Mouse (Mus musculus): ENCODE measurements at regions not wholly inside any gene's neighbourhood (a gene's known extent, or its start where the extent isn't known, plus 50 kb on each side); places are given as distances from the start of the nearest gene placed in this dataset.
A peak's percentile ranks its signal among the peaks of the same experiment; 100 is the strongest.

DNA sequence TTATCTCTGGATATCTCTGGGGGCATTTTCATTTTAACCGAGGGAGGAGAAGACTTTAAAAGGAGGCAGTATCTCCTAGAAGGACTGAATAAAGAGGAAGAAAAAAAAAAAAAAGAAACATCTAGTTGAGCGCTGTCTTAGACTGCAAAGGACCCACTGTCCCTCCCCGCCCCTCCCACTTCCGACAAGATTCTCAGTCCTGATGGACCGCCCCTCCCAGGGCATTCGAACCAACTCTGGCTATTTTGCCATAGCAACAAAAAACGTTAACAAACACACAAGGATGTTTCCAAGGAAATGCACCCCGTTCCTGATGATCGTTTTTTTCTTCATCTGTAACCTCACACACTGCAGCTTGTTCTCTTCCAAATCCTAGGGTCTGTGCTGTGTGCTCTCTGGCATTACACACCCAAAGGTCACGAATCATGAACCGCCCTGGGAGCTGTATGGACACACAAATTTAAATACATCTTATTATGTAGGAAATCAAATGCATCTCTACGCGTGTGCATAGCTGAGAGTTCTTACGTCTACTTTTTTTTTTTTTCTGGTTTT, 75.8 kb downstream of the Rnd3 start:
- no peak for DNase-seq (ENCODE audit: low spot score)

DNA sequence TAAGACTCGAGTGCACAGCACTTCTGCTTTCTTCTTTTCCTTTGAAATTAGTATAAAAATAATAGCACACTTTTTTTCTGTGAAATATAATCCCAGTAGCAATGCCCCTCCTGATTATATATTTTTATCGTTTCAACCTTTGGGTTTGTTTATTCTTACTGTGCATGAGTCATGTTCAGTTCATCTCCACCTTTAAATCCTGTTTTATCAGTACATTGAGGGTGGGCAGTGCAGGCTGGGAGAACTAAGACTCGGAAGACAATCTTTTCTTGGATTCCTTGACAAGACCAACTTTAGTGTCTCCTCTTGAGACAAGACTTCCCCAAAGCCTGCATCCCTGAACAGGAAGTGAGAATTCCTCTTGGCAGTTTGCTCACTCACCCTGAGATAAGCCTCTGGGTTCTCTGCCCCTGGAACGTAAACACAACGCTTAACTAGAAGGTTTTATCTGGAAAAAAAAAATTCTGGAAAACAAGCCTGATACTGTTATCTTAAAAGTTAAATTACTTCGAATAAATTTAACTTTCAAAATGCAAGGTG, 76.5 kb downstream of the Rnd3 start:
- DNase-seq (ENCODE audit: low spot score): no peak

- DNase-seq (ENCODE audit: low spot score): no peak
These were observed 78.0 kb downstream of the Rnd3 start for GRCm38 (mm10) chr2:51070902-51071301.

DNA sequence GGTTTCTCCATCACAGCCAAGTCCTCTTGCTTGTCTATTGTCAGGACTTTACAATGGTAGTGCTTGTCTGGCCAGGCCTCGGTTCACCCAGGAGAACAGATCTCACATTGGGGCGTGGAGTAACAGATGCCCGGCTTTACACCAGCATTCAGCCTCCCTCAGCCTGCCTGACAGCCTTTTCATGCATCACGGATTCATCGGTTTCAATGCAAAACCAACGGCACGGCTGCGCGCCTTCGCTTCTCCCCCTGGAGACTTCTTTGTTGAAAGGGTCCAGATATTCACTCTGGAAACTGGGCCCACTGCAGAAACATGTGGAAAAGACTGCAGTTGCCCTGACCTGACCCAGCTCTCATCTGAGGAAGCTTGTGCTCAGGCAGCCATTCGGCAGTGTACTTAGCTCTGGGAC, 82.5 kb downstream of the Rnd3 start:
- DNase-seq (ENCODE audit: low spot score): no peak

DNA sequence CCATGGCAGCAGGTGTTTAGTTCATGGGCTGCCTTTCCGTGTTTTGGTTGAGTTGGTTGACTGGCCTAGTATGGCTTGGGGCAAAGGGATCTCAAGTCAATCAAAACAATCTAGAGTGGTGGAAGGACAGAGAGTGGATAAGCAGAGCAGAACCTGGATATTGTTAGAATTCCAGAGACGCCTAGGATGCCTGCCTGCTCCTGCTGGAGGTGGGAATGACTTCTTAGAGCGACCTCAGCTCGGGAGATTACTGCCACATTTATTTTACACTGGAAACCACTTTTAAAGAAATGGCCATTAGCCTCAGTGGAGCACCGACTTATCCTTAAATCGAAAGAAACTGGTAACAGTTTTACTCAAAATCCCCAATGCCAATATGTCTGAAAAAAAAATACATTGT, 83.1 kb downstream of the Rnd3 start:
- no peak for DNase-seq (ENCODE audit: low spot score)

DNA sequence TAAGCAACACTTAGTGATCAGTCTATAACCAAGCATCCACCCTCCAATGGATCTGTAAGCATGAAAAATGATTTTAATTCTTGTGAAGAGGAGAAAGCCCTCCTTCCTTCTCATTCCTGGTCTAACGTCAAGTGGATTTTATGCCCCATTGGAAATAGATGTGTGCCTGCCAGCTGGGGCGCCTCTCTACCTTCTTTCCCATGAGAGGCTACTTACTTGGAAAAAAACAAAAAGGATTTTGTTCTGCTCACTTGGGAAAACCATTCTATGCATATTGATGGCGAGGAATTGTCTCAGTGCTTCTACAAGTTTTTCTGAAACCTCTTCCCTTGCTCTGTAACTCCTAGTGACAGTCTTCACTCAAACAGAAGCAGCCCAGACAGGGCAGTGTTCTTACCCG, 84.1 kb downstream of the Rnd3 start:
- DNase-seq (ENCODE audit: low spot score): no peak

GRCm38 (mm10) chr2:51062049-51062448, 86.9 kb downstream of the Rnd3 start:
- no peak for DNase-seq (ENCODE audit: low spot score)

GRCm38 (mm10) chr2:51058158-51058557, 90.8 kb downstream of the Rnd3 start:
- no peak for DNase-seq (ENCODE audit: low spot score)

DNA sequence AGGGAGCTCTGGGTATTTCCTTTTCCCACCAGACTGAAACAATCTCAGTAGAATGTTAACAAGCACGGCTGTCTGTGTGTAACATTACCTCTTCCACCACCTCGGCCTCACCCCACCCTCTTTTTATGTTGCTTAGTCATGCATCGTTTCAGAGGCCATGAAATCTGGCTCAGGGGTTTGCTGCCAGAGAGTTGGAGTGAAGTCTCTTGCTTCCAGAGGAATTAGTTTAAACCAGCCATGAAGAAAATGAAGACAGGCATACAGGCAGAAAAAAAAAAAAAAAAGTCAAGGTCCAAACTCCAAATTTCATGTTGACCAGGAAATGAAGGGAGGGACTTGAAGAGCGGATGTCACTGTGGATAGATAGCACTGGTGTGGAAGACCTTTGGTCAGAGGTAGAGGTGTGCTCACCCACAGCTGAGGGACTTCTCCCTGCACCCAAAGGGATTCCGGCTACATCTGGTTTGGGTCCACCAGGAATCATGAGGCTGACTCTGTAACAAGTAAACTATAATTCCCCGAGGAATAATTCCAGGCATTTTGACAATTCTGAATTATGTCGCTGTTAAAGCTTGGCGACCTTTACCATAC, 92.7 kb downstream of the Rnd3 start:
- no peak for DNase-seq (ENCODE audit: low spot score)

GRCm38 (mm10) chr2:51055339-51055738, 93.6 kb downstream of the Rnd3 start:
- no peak for DNase-seq (ENCODE audit: low spot score)

DNA sequence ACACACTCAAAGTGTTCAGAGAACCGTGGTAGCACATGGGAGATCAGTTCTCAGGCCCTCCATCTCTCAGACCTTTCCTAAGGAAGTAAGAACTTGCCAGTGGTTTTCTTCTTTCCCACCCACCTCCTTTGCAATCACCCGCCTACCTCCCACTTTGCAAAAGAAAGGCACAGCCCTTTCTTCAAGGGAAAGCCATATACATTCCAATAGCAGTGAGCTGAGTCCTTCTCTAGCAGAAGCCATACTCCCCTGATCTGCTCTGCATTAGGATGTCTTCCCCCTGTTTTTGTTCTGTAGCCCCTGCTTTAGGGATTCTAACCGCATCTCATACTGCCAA, 99.1 kb downstream of the Rnd3 start:
- no peak for DNase-seq (ENCODE audit: low spot score)

DNA sequence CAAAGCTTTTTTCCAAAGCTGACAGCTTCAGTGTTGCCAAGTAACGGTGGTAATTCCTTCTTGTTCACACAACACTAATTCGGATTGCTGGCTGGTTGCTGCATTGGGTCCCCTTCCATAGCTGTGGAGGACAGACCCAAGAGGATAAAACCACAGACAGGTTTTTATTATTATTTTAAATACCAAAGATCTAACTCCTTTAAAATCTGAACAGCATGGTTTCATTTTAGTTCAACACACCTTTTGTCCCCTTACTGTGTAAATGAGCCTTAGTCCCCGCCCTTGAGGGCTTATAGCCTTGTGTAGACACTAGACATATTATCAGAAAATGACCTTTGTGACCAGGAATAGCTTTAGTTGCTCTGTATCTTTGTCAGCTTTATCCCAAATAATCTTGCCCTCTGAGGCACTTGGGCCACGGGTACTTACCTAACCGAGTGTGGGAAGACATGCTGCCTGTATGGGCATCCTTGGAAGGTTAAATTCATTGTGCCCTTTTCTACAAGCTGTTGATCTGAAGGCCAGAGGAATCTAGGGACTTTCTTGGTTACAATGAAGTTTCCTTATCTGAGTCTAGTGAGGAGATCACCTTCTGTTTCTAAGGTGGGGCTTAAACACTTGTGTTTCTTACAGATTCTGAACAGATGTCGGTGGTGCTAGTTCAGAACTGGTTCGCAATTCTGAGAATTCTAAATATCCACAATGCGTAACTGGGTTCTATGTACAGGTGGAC, 99.6 kb downstream of the Rnd3 start:
- DNase-seq (ENCODE audit: low spot score): no peak

DNA sequence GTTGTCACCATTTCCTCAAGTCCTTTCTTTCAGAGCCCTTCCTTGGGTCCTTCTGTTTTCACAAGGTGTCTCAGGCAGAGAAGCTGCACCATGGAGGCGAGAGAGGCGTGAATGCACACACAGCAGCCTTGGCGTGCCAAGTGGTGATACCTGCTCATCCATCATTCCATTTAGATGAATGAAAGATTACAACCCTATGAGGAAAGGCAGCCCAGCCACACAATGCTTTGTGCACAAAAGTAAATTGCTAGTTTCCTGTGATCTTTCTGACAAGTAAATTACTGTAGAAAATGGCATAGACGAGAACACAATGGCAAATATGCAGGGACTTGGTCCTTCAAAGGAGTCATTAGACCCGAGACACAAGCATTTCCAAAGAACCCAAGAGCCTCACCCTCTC, 101.4 kb downstream of the Rnd3 start:
- no peak for DNase-seq (ENCODE audit: low spot score)

GRCm38 (mm10) chr2:51045626-51046025, 103.3 kb downstream of the Rnd3 start:
- no peak for DNase-seq (ENCODE audit: low spot score)

DNA sequence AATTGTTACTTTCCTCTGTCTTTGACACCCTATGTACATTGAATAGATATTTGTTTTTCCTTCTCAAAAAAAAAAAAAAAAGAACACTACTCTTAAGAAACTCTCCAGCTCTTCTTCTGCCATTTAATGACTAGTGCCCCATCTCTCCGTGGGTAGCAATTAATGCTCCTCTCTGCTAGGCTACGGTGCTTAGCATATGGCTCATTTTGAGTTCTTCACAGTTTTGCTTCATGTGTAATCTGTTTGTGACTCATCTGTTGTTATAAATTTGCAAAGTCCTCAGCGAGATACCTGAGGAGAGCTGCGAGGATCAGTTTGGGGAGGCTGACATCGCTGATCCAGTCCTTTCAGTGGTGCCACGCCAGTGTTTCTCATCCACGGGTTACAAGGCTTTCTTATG, 107.8 kb downstream of the Rnd3 start:
- DNase-seq (ENCODE audit: low spot score): no peak

DNA sequence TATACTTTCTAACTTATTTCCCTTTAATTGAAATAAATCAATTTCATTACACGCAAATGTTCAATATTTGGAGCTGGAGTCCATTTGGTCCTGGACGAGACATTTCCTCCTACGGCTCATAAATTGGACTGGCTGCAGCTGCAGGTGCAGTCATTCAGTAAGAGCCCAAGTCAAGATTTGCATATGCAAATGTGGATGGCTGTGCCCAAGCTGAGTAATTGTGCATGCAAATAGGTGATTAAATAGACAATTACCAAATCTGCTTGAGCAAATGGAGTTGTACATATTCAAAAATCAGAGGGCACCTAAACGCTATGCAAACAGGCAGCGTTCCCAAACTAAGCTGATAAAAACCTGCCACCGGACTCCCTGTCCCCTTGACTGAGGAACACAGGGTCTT, 110.2 kb downstream of the Rnd3 start:
- DNase-seq (ENCODE audit: low spot score): no peak

- no peak for DNase-seq (ENCODE audit: low spot score)
These were observed 111.9 kb downstream of the Rnd3 start for GRCm38 (mm10) chr2:51036995-51037394.

- no peak for DNase-seq (ENCODE audit: low spot score)
These were observed 112.6 kb downstream of the Rnd3 start for GRCm38 (mm10) chr2:51036190-51036755.

DNA sequence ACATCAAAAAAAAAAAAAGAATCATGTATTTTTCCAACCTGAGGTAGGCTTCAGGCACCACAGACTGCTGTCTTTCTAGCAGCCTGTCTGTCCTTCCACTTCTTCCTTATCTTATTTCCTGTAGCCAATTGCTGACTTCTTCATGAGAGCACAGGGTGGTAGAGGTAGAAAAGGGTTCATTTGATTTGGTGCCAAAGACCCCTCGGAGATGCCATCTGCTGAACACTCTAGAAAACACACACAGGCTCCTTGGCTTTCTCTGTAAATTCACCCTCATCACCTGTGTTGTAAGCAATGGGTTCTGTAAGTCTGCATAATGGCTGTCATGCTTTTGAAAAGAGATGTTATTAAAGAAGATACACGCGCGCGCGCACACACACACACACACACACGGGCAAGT, 115.0 kb downstream of the Rnd3 start:
- DNase-seq (ENCODE audit: low spot score): no peak

GRCm38 (mm10) chr2:51022479-51022878, 126.4 kb downstream of the Rnd3 start:
- peak; percentile 46 for DNase-seq (ENCODE audit: low spot score)

DNA sequence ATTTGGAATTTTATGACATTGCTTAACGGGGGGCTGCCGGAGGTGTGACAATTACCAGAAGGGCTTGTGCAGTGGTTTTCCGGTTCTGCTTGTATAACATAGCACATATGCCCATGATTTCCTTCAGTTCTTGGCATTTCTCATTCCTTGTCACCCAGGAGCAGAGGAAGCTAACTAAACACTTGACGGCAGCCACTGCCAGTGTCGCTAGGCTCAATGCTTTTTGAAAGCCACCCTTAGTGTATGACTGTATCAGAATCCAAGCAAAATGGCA, 132.8 kb downstream of the Rnd3 start:
- no peak for DNase-seq (ENCODE audit: low spot score)

GRCm38 (mm10) chr2:51015360-51016128, 133.4 kb downstream of the Rnd3 start:
- peak; percentile 10 for DNase-seq (ENCODE audit: low spot score)

Measured in heart, adult 8-10 months (tissue).